Mouse (Mus musculus) large intestine, adult 2 months (tissue): Measurements from ENCODE around the gene Gata1. TPM values are rescaled to one million over a fixed set of nuclear protein-coding genes. Genes with fewer than 3 reads are reported as not detected.

Experiments
- polyA plus RNA-seq: library from polyadenylated mRNA; depleted of rRNA; stranded (reverse); fragments of >200 nt; gene quantifications from 2 replicates; pipeline ENCODE4 v1.2.3, GENCODE M21; 2012; rRNA removed

Gene Gata1
- polyA plus RNA-seq, 1 experiment, result 0.05 TPM

Other genes starting within 250 kb of the Gata1 start
- gene Praf2, start 249.6 kb downstream of the Gata1 start, polyA plus RNA-seq, result 28.5 and 28.9 TPM in 2 replicates
- 10.2 and 20.5 TPM in 2 replicates for gene Ccdc120, start 227.2 kb downstream of the Gata1 start, polyA plus RNA-seq
- 12.4 and 17.6 TPM in 2 replicates for gene Tfe3, start 215.5 kb downstream of the Gata1 start, polyA plus RNA-seq
- 19.5 and 33.3 TPM in 2 replicates for gene Gripap1, start 188.3 kb downstream of the Gata1 start, polyA plus RNA-seq
- 1.0 and 1.2 TPM in 2 replicates for gene Kcnd1, start 155.8 kb downstream of the Gata1 start, polyA plus RNA-seq
- gene Otud5, start 136.7 kb downstream of the Gata1 start, polyA plus RNA-seq, result 31.4 and 35.7 TPM in 2 replicates
- gene Pim2, start 99.8 kb downstream of the Gata1 start, polyA plus RNA-seq, result 13.4 and 13.8 TPM in 2 replicates
- gene Slc35a2, start 94.0 kb downstream of the Gata1 start, polyA plus RNA-seq, result 118 and 125 TPM in 2 replicates
- gene Pqbp1, start 78.8 kb downstream of the Gata1 start, polyA plus RNA-seq, result 38.8 and 48.6 TPM in 2 replicates
- 38.0 and 40.1 TPM in 2 replicates for gene Timm17b, start 78.7 kb downstream of the Gata1 start, polyA plus RNA-seq
- not detected in 2 replicates for gene Gm10491, start 70.2 kb downstream of the Gata1 start, polyA plus RNA-seq
- not detected in 2 replicates for gene Gm10490, start 68.5 kb downstream of the Gata1 start, polyA plus RNA-seq
- gene Pcsk1n, start 58.2 kb downstream of the Gata1 start, polyA plus RNA-seq, result 4.3 and 6.0 TPM in 2 replicates
- gene Eras, start 49.5 kb downstream of the Gata1 start, polyA plus RNA-seq, result not detected in 2 replicates
- gene Hdac6, start 30.2 kb downstream of the Gata1 start, polyA plus RNA-seq, result 10.8 and 12.5 TPM in 2 replicates
- 65.2 and 101 TPM in 2 replicates for gene Glod5, start 40.4 kb upstream of the Gata1 start, polyA plus RNA-seq
- gene Suv39h1, start 96.7 kb upstream of the Gata1 start, polyA plus RNA-seq, result 19.4 and 22.3 TPM in 2 replicates
- gene Was, start 112.4 kb upstream of the Gata1 start, polyA plus RNA-seq, result 5.3 and 7.2 TPM in 2 replicates
- gene Wdr13, start 154.8 kb upstream of the Gata1 start, polyA plus RNA-seq, result 38.4 and 74.3 TPM in 2 replicates
- gene Rbm3, start 167.8 kb upstream of the Gata1 start, polyA plus RNA-seq, result 76.6 and 101 TPM in 2 replicates
- 10.8 and 11.8 TPM in 2 replicates for gene Tbc1d25, start 198.1 kb upstream of the Gata1 start, polyA plus RNA-seq
- 138 and 140 TPM in 2 replicates for gene Ebp, start 215.4 kb upstream of the Gata1 start, polyA plus RNA-seq
- 6.0 and 6.3 TPM in 2 replicates for gene Porcn, start 228.5 kb upstream of the Gata1 start, polyA plus RNA-seq